Mouse (Mus musculus): ENCODE measurements around the gene Aqr. TPM values are rescaled to one million over a fixed set of nuclear protein-coding genes. Genes with fewer than 3 reads are reported as not detected.

Aqr gene
- polyA plus RNA-seq (2015; fragmentation: Illumina TruSeq; extraction: RNeasy Lipid Tissue Mini Kit (QIAGEN cat#74804); ENCODE audit: low read depth, low replicate concordance), result 18.8 TPM

GRCm38 (mm10) chr2:114186924-114187323, at the start of gene Aqr:
TSS of gene Aqr (minus strand) at chr2:114187024.

GRCm38 (mm10) chr2:114200932-114201559, 14.2 kb upstream of the Aqr start, which contains the start of gene Zfp770:
TSS of gene Zfp770 (minus strand) at chr2:114201469.

GRCm38 (mm10) chr2:114052696-114053598, 133.9 kb downstream of the Aqr start, which contains the start of gene Actc1:
TSS of gene Actc1 (minus strand) at chr2:114053548.

Other genes starting within 250 kb of the Aqr start
- 7.1 TPM for gene Gjd2, start 173.4 kb downstream of the Aqr start, polyA plus RNA-seq (2015; fragmentation: Illumina TruSeq; extraction: RNeasy Lipid Tissue Mini Kit (QIAGEN cat#74804); ENCODE audit: low read depth, low replicate concordance)
- gene Actc1, start 133.5 kb downstream of the Aqr start, polyA plus RNA-seq (2015; fragmentation: Illumina TruSeq; extraction: RNeasy Lipid Tissue Mini Kit (QIAGEN cat#74804); ENCODE audit: low read depth, low replicate concordance), result not detected
- 23.6 TPM for gene Zfp770, start 14.4 kb upstream of the Aqr start, polyA plus RNA-seq (2015; fragmentation: Illumina TruSeq; extraction: RNeasy Lipid Tissue Mini Kit (QIAGEN cat#74804); ENCODE audit: low read depth, low replicate concordance)